Mouse (Mus musculus) testis, adult 2 months (tissue): Measurements from ENCODE around the gene Aldh3a2.

ENCODE experiments used
- CTCF ChIP-seq: fragments of 200-500 bp; IDR thresholded peaks from 2 replicates; pipeline ENCODE4 v1.5.1; 2012; ENCODE audit warnings: low read depth, mild to moderate bottlenecking, inconsistent platforms, low read length, moderate library complexity; ENCODE audit not compliant: control insufficient read depth, insufficient read depth, insufficient replicate concordance
- POLR2A ChIP-seq: fragments of 200-500 bp; IDR thresholded peaks from 2 replicates; pipeline ENCODE4 v1.6.1; 2012; ENCODE audit warnings: low read depth, mild to moderate bottlenecking, inconsistent platforms, low read length, moderate library complexity; ENCODE audit not compliant: control insufficient read depth

- TF ChIP-seq CTCF (no peak), POLR2A (no peak)
These were observed 76.5 kb downstream of the Aldh3a2 start for GRCm38 (mm10) chr11:61190776-61191175.
